Mouse (Mus musculus): ENCODE measurements around the gene Slc17a3.

GRCm38 (mm10) chr13:23869996-23870395 lies 30.8 kb downstream of the Slc17a3 start:
- TF ChIP-seq GATA1 (IDR thresholded peaks at IDR 0.05; ENCODE audit: borderline replicate concordance, low read length) (no peak), FLI1 (IDR thresholded peaks at IDR 0.05; ENCODE audit: low read length) (no peak)
